Mouse (Mus musculus): ENCODE data around the gene Slc27a3.

The Slc27a3 gene

GRCm38 (mm10) chr3:90391004-90391403 is 1.3 kb upstream of the Slc27a3 start:
- DNase-seq (ENCODE audit: low spot score) = no peak

GRCm38 (mm10) chr3:90388726-90389510 is 820 bp downstream of the Slc27a3 start:
- DNase-seq (ENCODE audit: low spot score) = peak; percentile 73

GRCm38 (mm10) chr3:90388192-90388591 is 1.5 kb downstream of the Slc27a3 start:
- no peak for DNase-seq (ENCODE audit: low spot score)

- no peak for DNase-seq (ENCODE audit: low spot score)
Observed at GRCm38 (mm10) chr3:90387483-90387882, 2.3 kb downstream of the Slc27a3 start.

- no peak for DNase-seq (ENCODE audit: low spot score)
Observed at GRCm38 (mm10) chr3:90386817-90387216, 2.9 kb downstream of the Slc27a3 start.

GRCm38 (mm10) chr3:90384851-90385375 is 4.8 kb downstream of the Slc27a3 start:
- DNase-seq (ENCODE audit: low spot score) = peak; percentile 83

- no peak for DNase-seq (ENCODE audit: low spot score)
Observed at GRCm38 (mm10) chr3:90383690-90384089, 6.0 kb downstream of the Slc27a3 start.

GRCm38 (mm10) chr3:90381727-90382126 is 8.0 kb downstream of the Slc27a3 start:
- no peak for DNase-seq (ENCODE audit: low spot score)

GRCm38 (mm10) chr3:90378496-90378895 is 11.2 kb downstream of the Slc27a3 start:
- DNase-seq (ENCODE audit: low spot score) = no peak

GRCm38 (mm10) chr3:90376247-90376585 is 13.5 kb downstream of the Slc27a3 start:
- DNase-seq (ENCODE audit: low spot score) = peak; percentile 40

GRCm38 (mm10) chr3:90375562-90376246 is 14.0 kb downstream of the Slc27a3 start:
- DNase-seq (ENCODE audit: low spot score) = peak; percentile 39

- DNase-seq (ENCODE audit: low spot score) = no peak
Observed at GRCm38 (mm10) chr3:90374368-90374767, 15.4 kb downstream of the Slc27a3 start.

- peak; percentile 74 for DNase-seq (ENCODE audit: low spot score)
Observed at GRCm38 (mm10) chr3:90373432-90374028, 16.2 kb downstream of the Slc27a3 start.

GRCm38 (mm10) chr3:90372817-90373216 is 16.9 kb downstream of the Slc27a3 start:
- no peak for DNase-seq (ENCODE audit: low spot score)

GRCm38 (mm10) chr3:90371857-90372256 is 17.9 kb downstream of the Slc27a3 start:
- no peak for DNase-seq (ENCODE audit: low spot score)

- no peak for DNase-seq (ENCODE audit: low spot score)
Observed at GRCm38 (mm10) chr3:90369041-90369440, 20.7 kb downstream of the Slc27a3 start.

- no peak for DNase-seq (ENCODE audit: low spot score)
Observed at GRCm38 (mm10) chr3:90367001-90367632, 22.6 kb downstream of the Slc27a3 start.

GRCm38 (mm10) chr3:90362346-90362745 is 27.4 kb downstream of the Slc27a3 start:
- DNase-seq (ENCODE audit: low spot score) = no peak

- no peak for DNase-seq (ENCODE audit: low spot score)
Observed at GRCm38 (mm10) chr3:90361476-90361875, 28.3 kb downstream of the Slc27a3 start.

- no peak for DNase-seq (ENCODE audit: low spot score)
Observed at GRCm38 (mm10) chr3:90359230-90359629, 30.5 kb downstream of the Slc27a3 start.

- no peak for DNase-seq (ENCODE audit: low spot score)
Observed at GRCm38 (mm10) chr3:90357959-90358358, 31.8 kb downstream of the Slc27a3 start.

GRCm38 (mm10) chr3:90347847-90348246 is 41.9 kb downstream of the Slc27a3 start:
- DNase-seq (ENCODE audit: low spot score) = no peak

Data from yolk sac, embryonic 10.5 days (tissue).